8 mouse cellular contexts compared by ENCODE assay signal in genomic region chr8:110996641-110997430, GRCm38 (mm10). TPM values are rescaled to one million over a fixed set of nuclear protein-coding genes. Genes with fewer than 3 reads are reported as not detected.
DNase-seq lines count a peak whose midpoint lies in the region; ATAC-seq and TF ChIP-seq lines count a peak whose summit lies in the region.

No protein-coding gene starts in this region.

- H3K4me3 ChIP-seq in lung, embryonic 15.5 days: peak overlapping the region; percentile 94
- H3K4me3 ChIP-seq in hindbrain, embryonic 15.5 days: peak overlapping the region; percentile 97
- peak overlapping the region; percentile 70 for H3K4me3 ChIP-seq in midbrain, postnatal 0 days (ENCODE audit: low read depth, low read length)

- H3K9ac ChIP-seq in lung, embryonic 15.5 days: peak overlapping the region; percentile 86
- H3K9ac ChIP-seq in hindbrain, embryonic 15.5 days: peak overlapping the region; percentile 85
- peak overlapping the region; percentile 84 for H3K9ac ChIP-seq in midbrain, postnatal 0 days (replicated peaks; ENCODE audit: low read length, poor library complexity, severe bottlenecking)

- WGBS in lung, embryonic 15.5 days: 32% methylated on average over 16 of the region's 16 CpGs
- 38% methylated on average over 16 of the region's 16 CpGs for WGBS in hindbrain, embryonic 15.5 days
- 36% methylated on average over 16 of the region's 16 CpGs for WGBS in midbrain, postnatal 0 days

- peak overlapping the region; percentile 89 for H3K27ac ChIP-seq in lung, embryonic 15.5 days
- peak overlapping the region; percentile 89 for H3K27ac ChIP-seq in hindbrain, embryonic 15.5 days (replicated peaks)
- no peak overlapping the region; the same call in 1 of the 2 replicates for H3K27ac ChIP-seq in midbrain, postnatal 0 days (ENCODE audit: low read depth, low read length)

- TF ChIP-seq CTCF in brain, embryonic 14.5 days (IDR thresholded peaks at IDR 0.05; ENCODE audit: borderline replicate concordance, extremely low read depth, insufficient read depth, insufficient read length): no peak
- TF ChIP-seq CTCF in midbrain, postnatal 0 days (IDR thresholded peaks at IDR 0.05): no peak

- no peaks in the 10 kb centered on the region for H3K9me3 ChIP-seq in lung, embryonic 15.5 days
- H3K9me3 ChIP-seq in hindbrain, embryonic 15.5 days: no peaks in the 10 kb centered on the region
- H3K9me3 ChIP-seq in midbrain, postnatal 0 days (ENCODE audit: low read length): no peaks in the 10 kb centered on the region

- no peak for ATAC-seq in lung, embryonic 15.5 days (ENCODE audit: borderline replicate concordance, extremely low read depth, low FRiP score, low TSS enrichment)
- ATAC-seq in hindbrain, embryonic 15.5 days (ENCODE audit: low FRiP score, low read depth): no peak
- no peak for ATAC-seq in midbrain, postnatal 0 days (ENCODE audit: low FRiP score)

- H3K4me1 ChIP-seq in lung, embryonic 15.5 days: peaks cover 8% of the 10 kb centered on the region
- H3K4me1 ChIP-seq in hindbrain, embryonic 15.5 days (replicated peaks): peaks cover 9% of the 10 kb centered on the region
- 0 out of 2 replicates have a peak, but pooled peaks cover 2% of the 10 kb centered on the region for H3K4me1 ChIP-seq in midbrain, postnatal 0 days (ENCODE audit: insufficient read depth, low read length)

- TF ChIP-seq POLR2A in brain, embryonic 14.5 days (IDR thresholded peaks at IDR 0.05; ENCODE audit: borderline replicate concordance, extremely low read depth, insufficient read depth, insufficient read length, poor library complexity, severe bottlenecking): no peak

- peak overlapping the region; percentile 65 for H3K4me2 ChIP-seq in lung, embryonic 15.5 days
- peak overlapping the region; percentile 91 for H3K4me2 ChIP-seq in hindbrain, embryonic 15.5 days
- peak overlapping the region; percentile 48 for H3K4me2 ChIP-seq in midbrain, postnatal 0 days (ENCODE audit: low read depth, low read length, poor library complexity, severe bottlenecking)

- H3K36me3 ChIP-seq in lung, embryonic 15.5 days: peaks cover 12% of the 10 kb centered on the region
- peaks cover 12% of the 10 kb centered on the region; the same call in 1 of the 2 replicates for H3K36me3 ChIP-seq in hindbrain, embryonic 15.5 days
- H3K36me3 ChIP-seq in midbrain, postnatal 0 days (ENCODE audit: insufficient read depth, low read length): peaks cover 10% of the 10 kb centered on the region; the same call in 1 of the 2 replicates

- DNase-seq in lung, postnatal 36 days: no peak
- peak; percentile 1 for DNase-seq in brain, embryonic 14.5 days (ENCODE audit: low read depth)
- DNase-seq in midbrain, postnatal 0 days (ENCODE audit: low spot score): no peak
- DNase-seq in cerebellum, adult 9-11 months: no peak
- DNase-seq in cerebellum, postnatal 36 days: no peak
- DNase-seq in cerebellum, adult 11-12 months: no peak

- no peaks in the 10 kb centered on the region for H3K27me3 ChIP-seq in lung, embryonic 15.5 days
- no peaks in the 10 kb centered on the region for H3K27me3 ChIP-seq in hindbrain, embryonic 15.5 days
- H3K27me3 ChIP-seq in midbrain, postnatal 0 days (ENCODE audit: insufficient read depth, low read length): no peaks in the 10 kb centered on the region

RNA-seq across cellular contexts. Expression of gene Ddx19a, which starts 0.8 kb away (rescaled TPM):
- 13.0 and 14.0 TPM in 2 replicates for polyA plus RNA-seq in lung, embryonic 15.5 days (2015; fragmentation: Nextera tagmentation; extraction: Ambion mirVana)
- polyA plus RNA-seq in brain, embryonic 14.5 days (2012; rRNA removed): 43.5 and 47.2 TPM in 2 replicates
- polyA plus RNA-seq in hindbrain, embryonic 15.5 days (2015; fragmentation: Nextera tagmentation; extraction: Ambion mirVana): 10.8 and 12.4 TPM in 2 replicates
- total RNA-seq in midbrain, postnatal 0 days (2014; rRNA removed): 31.6 and 32.5 TPM in 2 replicates
- polyA plus RNA-seq in midbrain, postnatal 0 days (2015; fragmentation: Nextera tagmentation; extraction: Ambion mirVana): 12.3 and 13.4 TPM in 2 replicates

RNA-seq across cellular contexts. Expression of gene Ddx19b, which starts 34.7 kb away (rescaled TPM):
- polyA plus RNA-seq in lung, embryonic 15.5 days (2015; fragmentation: Nextera tagmentation; extraction: Ambion mirVana): 7.0 and 7.3 TPM in 2 replicates
- 9.8 and 11.1 TPM in 2 replicates for polyA plus RNA-seq in brain, embryonic 14.5 days (2012; rRNA removed)
- polyA plus RNA-seq in hindbrain, embryonic 15.5 days (2015; fragmentation: Nextera tagmentation; extraction: Ambion mirVana): 6.2 and 7.5 TPM in 2 replicates
- 11.0 and 14.7 TPM in 2 replicates for total RNA-seq in midbrain, postnatal 0 days (2014; rRNA removed)
- polyA plus RNA-seq in midbrain, postnatal 0 days (2015; fragmentation: Nextera tagmentation; extraction: Ambion mirVana): 5.0 and 5.2 TPM in 2 replicates

RNA-seq across cellular contexts. Expression of gene Aars, which starts 36.1 kb away (rescaled TPM):
- 58.0 and 60.5 TPM in 2 replicates for polyA plus RNA-seq in lung, embryonic 15.5 days (2015; fragmentation: Nextera tagmentation; extraction: Ambion mirVana)
- 61.3 and 76.9 TPM in 2 replicates for polyA plus RNA-seq in brain, embryonic 14.5 days (2012; rRNA removed)
- polyA plus RNA-seq in hindbrain, embryonic 15.5 days (2015; fragmentation: Nextera tagmentation; extraction: Ambion mirVana): 86.5 and 88.3 TPM in 2 replicates
- 110 and 111 TPM in 2 replicates for total RNA-seq in midbrain, postnatal 0 days (2014; rRNA removed)
- polyA plus RNA-seq in midbrain, postnatal 0 days (2015; fragmentation: Nextera tagmentation; extraction: Ambion mirVana): 86.8 and 91.9 TPM in 2 replicates

RNA-seq across cellular contexts. Expression of gene Exosc6, which starts 59.3 kb away (rescaled TPM):
- polyA plus RNA-seq in lung, embryonic 15.5 days (2015; fragmentation: Nextera tagmentation; extraction: Ambion mirVana): 14.4 and 14.5 TPM in 2 replicates
- not detected in 2 replicates for polyA plus RNA-seq in brain, embryonic 14.5 days (2012; rRNA removed)
- not detected in 2 replicates for polyA plus RNA-seq in hindbrain, embryonic 15.5 days (2015; fragmentation: Nextera tagmentation; extraction: Ambion mirVana)
- total RNA-seq in midbrain, postnatal 0 days (2014; rRNA removed): not detected in 2 replicates
- polyA plus RNA-seq in midbrain, postnatal 0 days (2015; fragmentation: Nextera tagmentation; extraction: Ambion mirVana): not detected in 2 replicates
